Mouse (Mus musculus) ovary, postnatal 10 days (tissue): ENCODE results near the gene Ndufs2.

ENCODE experiments used
- DNase-seq: peaks from one replicate; pipeline ENCODE4 v3.0.0; 2022; ENCODE audit warnings: low spot score

Gene Ndufs2

GRCm38 (mm10) chr1:171278436-171278835, 27.2 kb upstream of the Ndufs2 start:
- DNase-seq: no peak

- DNase-seq: no peak
These were observed 26.5 kb upstream of the Ndufs2 start for GRCm38 (mm10) chr1:171277736-171278135.

- DNase-seq: no peak
These were observed 25.0 kb upstream of the Ndufs2 start for GRCm38 (mm10) chr1:171276110-171276748.

GRCm38 (mm10) chr1:171275144-171275734, 24.1 kb upstream of the Ndufs2 start:
- DNase-seq: no peak

GRCm38 (mm10) chr1:171274171-171274570, 23.0 kb upstream of the Ndufs2 start:
- no peak for DNase-seq

GRCm38 (mm10) chr1:171272086-171272485, 20.9 kb upstream of the Ndufs2 start:
- DNase-seq: no peak

GRCm38 (mm10) chr1:171271622-171272021, 20.4 kb upstream of the Ndufs2 start:
- no peak for DNase-seq

GRCm38 (mm10) chr1:171271196-171271595, 20.0 kb upstream of the Ndufs2 start:
- no peak for DNase-seq

- DNase-seq: no peak
These were observed 19.3 kb upstream of the Ndufs2 start for GRCm38 (mm10) chr1:171270573-171270900.

GRCm38 (mm10) chr1:171269848-171270572, 18.8 kb upstream of the Ndufs2 start, which contains the start of gene B4galt3:
TSS of gene B4galt3 (plus strand) at chr1:171270328.
- peak; percentile 94 for DNase-seq

- DNase-seq: no peak
These were observed 17.2 kb upstream of the Ndufs2 start for GRCm38 (mm10) chr1:171268341-171268740.

- DNase-seq: no peak
These were observed 15.0 kb upstream of the Ndufs2 start for GRCm38 (mm10) chr1:171265971-171266744.

GRCm38 (mm10) chr1:171263666-171264461, 12.7 kb upstream of the Ndufs2 start:
- DNase-seq: no peak

- no peak for DNase-seq
These were observed 12.0 kb upstream of the Ndufs2 start for GRCm38 (mm10) chr1:171263185-171263611.

- DNase-seq: no peak
These were observed 11.5 kb upstream of the Ndufs2 start for GRCm38 (mm10) chr1:171262594-171263130.

GRCm38 (mm10) chr1:171260316-171260715, 9.1 kb upstream of the Ndufs2 start:
- no peak for DNase-seq

GRCm38 (mm10) chr1:171258921-171259320, 7.7 kb upstream of the Ndufs2 start:
- no peak for DNase-seq

- no peak for DNase-seq
These were observed 6.6 kb upstream of the Ndufs2 start for GRCm38 (mm10) chr1:171257781-171258180.

GRCm38 (mm10) chr1:171256937-171257548, 5.9 kb upstream of the Ndufs2 start:
- DNase-seq: no peak

- no peak for DNase-seq
These were observed 5.1 kb upstream of the Ndufs2 start for GRCm38 (mm10) chr1:171256095-171256818.
